Mouse (Mus musculus) kidney, adult 11 months (tissue): Measurements from ENCODE around the gene Baz1b.
"Not testable (repeated sequence)": the region's sequence is repeated elsewhere in the genome, so short reads cannot be mapped to it uniquely, and the experiment has no call there.

Experiments
- DNase-seq: peaks from one replicate; pipeline ENCODE4 v3.0.0; 2022

The Baz1b gene

DNA sequence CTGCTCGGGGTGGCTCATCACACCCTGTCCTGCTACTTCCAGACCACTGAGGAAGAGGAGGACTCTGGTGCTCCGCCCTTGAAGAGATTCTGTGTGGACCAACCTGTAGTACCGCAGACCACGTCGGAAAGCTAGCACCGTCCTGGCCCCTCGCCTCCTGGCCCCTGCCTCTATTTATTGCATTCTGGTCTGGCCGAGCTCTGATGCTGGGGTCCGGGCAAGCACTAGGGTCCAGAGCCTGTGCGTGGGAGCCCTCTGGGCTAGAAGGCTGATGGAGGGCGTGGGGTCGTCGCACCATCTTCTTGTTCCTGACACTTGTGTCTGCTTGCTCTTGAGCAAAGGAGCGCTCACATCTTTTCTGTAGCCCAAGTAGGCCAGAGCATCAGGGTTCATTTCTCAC is 6.3 kb upstream of the Baz1b start:
- DNase-seq: no peak

DNA sequence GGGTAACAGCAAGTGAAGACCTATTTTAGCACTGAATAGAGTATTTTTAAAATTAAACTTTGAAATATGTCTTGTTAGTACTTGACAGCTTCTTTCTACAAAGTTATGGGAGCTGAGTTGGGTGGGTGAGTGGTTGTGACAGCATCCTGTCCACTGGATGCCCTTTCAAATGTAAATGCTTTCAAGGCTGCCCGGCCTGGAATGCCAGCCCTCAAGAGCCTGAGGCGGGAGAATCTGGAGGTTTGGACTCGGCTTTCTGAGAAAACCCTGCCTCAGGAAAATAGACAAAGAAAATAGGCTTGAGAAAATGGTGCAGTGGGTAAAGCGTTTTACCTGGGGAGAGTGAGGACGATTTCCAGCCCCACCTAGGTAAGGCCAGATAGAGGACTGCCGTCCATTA is 5.3 kb upstream of the Baz1b start:
- DNase-seq: no peak

DNA sequence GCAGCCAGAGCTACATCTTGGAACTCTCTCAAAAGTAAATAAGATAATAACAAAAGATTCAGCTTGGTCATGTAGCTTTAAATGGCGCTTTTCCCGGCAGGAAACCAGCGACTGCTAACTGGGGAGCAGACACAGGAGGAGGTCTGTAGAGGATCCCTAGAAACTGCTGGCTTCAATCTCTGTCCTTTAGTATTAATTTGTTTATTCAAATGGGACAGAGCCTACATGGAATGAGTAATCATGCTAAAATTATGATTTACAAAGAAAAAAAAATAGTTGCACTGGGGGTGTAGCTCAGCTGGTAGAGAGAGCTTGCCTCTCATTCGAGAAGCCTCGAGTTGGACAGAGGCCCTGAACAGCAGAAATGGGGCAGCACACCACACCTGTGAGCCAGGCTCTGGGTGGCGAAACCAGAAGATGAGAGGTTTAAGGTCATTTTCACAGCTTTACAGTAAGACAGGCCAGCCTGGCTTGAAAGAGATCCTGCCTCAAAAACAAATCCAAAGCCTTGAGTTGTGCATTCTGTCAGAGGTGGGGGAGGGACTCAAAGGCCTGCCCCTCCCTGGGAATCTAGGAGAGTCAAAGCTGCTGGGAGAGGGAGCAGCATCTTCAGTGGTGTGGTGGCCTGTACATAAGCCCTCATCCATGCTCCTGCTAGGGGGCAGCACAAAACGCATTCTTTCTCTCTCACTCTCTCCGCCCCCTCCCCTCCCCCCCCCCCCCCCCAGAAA is 3.8 kb upstream of the Baz1b start:
- peak; percentile 5 for DNase-seq

GRCm38 (mm10) chr5:135185016-135185415 is 2.0 kb upstream of the Baz1b start:
- no peak for DNase-seq

- no peak for DNase-seq
These were observed 1.5 kb upstream of the Baz1b start for GRCm38 (mm10) chr5:135185596-135185995.

DNA sequence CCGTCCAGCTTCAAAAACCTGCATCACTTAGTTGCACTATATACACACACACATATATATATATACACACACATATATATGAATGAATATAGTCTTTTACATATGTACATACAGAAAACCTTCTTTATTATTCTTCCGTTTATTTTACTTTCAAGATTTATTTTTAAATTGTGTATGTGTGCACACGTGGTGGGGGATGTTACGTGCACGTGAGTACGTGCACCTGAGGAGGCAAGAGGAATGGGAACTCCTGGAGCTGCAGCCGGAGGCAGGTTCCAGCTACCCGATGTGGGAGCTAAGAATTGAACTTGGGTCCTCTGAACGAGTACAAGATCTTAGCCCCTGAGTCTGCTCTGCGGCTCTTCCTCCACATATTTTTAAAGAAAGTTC is 838 bp upstream of the Baz1b start:
- DNase-seq: no peak

DNA sequence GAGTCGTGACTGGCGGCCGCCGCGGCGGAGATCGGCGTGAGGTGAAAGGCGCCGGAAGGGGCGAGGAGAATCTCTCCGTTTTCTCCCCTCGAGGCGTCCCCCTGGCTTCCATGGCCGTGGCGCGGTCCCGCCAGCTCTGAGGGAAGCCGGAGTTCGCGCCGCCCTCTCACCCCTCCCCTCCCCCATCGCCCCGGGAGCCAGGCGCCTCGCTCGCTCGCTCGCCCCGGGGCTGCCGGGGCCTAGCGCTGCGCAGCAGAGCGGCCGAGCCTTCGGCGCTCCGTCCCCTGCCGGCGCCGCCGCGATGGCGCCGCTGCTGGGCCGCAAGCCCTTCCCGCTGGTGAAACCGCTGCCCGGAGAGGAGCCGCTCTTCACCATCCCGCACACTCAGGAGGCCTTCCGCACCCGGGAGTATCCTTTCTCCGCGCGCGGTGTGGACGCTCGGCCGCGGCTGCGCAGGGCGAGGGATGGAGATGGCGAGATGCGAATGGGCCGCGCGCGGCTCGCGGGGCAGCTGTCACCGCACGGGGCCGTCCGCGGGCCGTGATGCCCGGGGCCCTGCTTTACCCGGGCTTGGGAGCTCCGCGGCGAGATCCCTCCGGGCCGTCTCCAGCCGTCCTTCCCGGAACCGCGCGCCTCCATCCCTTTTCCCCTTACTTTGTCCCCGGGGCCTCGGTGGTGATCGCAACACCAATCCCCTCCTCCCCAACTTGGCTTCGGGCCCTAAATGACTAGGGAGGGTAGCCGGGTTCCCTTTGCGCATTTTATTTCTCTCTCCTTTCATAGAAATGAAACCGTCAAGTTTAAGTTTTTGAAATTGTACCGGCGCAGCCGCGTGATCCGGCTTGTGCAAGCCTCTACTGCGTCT is 517 bp downstream of the Baz1b start:
- DNase-seq: peak; percentile 31

DNA sequence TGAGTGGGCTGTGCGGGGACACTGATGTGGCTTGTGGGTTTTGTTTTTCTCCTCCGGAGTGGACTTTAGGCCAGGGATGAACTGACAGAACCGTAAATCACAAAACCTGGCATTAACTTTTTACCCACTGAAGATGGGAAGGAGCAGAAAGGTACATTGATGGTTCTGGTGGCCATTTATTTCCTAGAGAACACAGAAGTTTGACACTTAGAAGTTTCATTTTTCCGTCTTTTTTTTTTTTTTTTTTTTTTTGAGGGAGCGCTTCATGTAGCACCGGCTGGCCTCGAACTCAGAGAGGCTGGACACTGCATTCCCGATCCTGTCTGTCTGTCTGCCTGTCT is 1.1 kb downstream of the Baz1b start:
- DNase-seq: no peak

- DNase-seq: no peak
These were observed 2.4 kb downstream of the Baz1b start for GRCm38 (mm10) chr5:135189281-135190022.

GRCm38 (mm10) chr5:135191620-135192019 is 4.6 kb downstream of the Baz1b start:
- peak; percentile 54 for DNase-seq

- DNase-seq: no peak
These were observed 5.4 kb downstream of the Baz1b start for GRCm38 (mm10) chr5:135192431-135192830.

- no peak for DNase-seq
These were observed 9.3 kb downstream of the Baz1b start for GRCm38 (mm10) chr5:135196367-135196766.

DNA sequence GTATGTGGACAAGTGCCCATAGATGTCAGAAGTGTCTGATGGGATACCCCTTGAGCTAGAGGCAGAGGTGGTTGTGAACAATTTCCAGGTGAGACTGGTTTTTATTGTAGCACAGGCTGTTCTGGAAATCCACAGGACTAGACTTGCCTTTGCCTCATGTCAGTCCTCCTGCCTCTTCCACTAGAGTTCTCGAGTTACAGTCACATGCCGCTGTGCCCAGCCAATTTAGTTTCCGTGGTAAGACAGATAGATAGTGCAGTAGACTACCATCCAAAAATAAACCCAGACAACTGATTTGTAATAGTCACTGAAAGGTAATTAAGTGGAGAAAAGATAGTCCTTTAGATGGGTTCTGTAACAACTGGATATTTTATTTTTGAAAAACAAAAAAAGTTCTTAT is 15.7 kb downstream of the Baz1b start:
- no peak for DNase-seq

GRCm38 (mm10) chr5:135208197-135208596 is 21.1 kb downstream of the Baz1b start:
- no peak for DNase-seq

GRCm38 (mm10) chr5:135216871-135217270 is 29.8 kb downstream of the Baz1b start:
- no peak for DNase-seq

DNA sequence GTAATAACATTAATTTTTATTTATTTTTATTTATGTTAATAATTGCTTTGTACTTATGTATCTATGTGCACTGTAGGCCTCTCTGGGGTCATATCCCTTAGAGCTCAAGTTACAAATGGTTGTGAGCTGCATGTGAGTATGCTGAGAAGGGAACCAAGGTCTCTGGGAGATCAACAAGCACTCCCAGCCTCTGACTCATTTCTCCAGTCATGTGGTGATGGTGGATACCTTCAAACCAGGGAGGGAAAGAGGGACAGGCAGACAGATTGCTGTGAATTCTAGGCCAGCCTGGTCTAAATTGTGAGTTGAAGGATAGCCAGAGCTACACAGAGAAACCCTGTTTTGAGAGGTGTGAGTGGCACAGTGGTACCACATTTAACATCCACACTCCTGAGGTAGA is 33.9 kb downstream of the Baz1b start:
- no peak for DNase-seq

DNA sequence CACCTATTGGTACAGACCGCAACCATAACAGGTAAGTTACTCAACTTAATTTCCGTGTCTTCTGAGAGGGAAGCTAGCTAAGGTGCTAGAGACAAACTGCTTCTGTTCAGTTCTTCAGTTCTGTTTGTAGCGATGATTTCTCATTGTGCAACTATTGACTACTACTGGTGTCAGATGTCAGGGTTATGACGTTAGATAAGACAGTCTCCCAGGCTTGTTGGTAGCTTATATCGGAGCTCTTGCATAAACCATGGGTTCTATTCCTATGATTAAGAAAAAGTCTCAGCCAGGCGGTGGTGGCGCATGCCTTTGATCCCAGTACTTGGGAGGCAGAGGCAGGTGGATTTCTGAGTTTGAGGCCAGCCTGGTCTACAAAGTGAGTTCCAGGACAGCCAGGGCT is 35.0 kb downstream of the Baz1b start:
- no peak for DNase-seq

GRCm38 (mm10) chr5:135224169-135224568 is 37.1 kb downstream of the Baz1b start:
- DNase-seq: no peak

- not testable (repeated sequence) for DNase-seq
These were observed 38.8 kb downstream of the Baz1b start for GRCm38 (mm10) chr5:135225879-135226278.

GRCm38 (mm10) chr5:135230186-135230585 is 43.1 kb downstream of the Baz1b start:
- DNase-seq: no peak

- peak; percentile 28 for DNase-seq
These were observed 46.3 kb downstream of the Baz1b start for GRCm38 (mm10) chr5:135233166-135233920.

DNA sequence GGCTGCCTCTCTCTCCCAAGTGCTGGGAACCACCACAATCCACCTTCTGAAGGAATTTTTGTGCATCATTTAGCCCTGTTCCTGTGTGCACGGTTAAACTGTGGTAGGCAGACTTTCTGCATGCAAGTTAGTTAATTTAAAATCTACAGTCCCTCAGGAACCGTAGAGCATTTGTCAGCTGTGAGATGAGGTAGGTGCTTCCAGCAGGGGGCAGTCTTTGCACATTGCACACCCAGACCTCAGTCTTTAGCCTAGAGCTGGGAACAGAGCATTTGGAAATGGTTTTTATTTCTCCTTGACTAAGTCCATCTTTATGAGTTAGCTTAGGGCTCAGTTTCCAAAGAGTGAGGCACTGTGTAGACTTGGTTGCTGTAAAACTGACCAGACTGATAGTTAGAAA is 49.5 kb downstream of the Baz1b start:
- peak; percentile 37 for DNase-seq

GRCm38 (mm10) chr5:135238832-135239231 is 51.8 kb downstream of the Baz1b start:
- no peak for DNase-seq
